Mouse (Mus musculus) layer of hippocampus, adult 8-10 months (tissue): ENCODE data around the gene Alg5. TPM values are rescaled to one million over a fixed set of nuclear protein-coding genes. Genes with fewer than 3 reads are reported as not detected.
A peak's percentile ranks its signal among the peaks of the same experiment; 100 is the strongest.
"Not testable (repeated sequence)": the region's sequence is repeated elsewhere in the genome, so short reads cannot be mapped to it uniquely, and the experiment has no call there.

Source experiments
- DNase-seq, 2 experiments: peaks; one replicate each; pipeline ENCODE4 v3.0.0; 2022; ENCODE audit warnings: low spot score in 2 of 2
- total RNA-seq, 4 experiments: library from RNA; stranded (reverse); gene quantifications; 2 replicates each; pipeline ENCODE4 v1.2.4; 2022

Gene Alg5
- total RNA-seq, 4 experiments from 2014 or later, result 19.4 to 24.4 (median 21.6) TPM

GRCm38 (mm10) chr3:54736101-54736927, 975 bp downstream of the Alg5 start:
- DNase-seq, result no peak

GRCm38 (mm10) chr3:54737317-54737716, 2.0 kb downstream of the Alg5 start:
- no peak for DNase-seq

DNA sequence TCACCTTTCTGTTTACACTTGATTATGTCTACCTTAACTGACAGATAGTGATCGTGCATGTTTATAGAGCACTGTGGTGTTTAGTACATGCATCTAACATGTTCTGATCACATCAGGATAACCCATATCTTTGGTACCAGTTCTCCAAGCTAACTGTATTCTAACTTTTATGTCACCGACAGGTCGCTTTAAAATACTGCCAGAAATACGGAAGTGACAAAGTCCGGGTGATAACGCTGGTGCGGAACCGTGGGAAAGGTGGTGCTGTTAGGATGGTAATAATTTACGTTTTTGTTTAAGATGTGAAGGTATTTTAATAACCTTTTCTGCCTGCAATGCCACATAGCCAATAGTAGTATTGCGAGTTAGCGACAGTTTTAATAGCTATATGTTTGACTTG, 6.6 kb downstream of the Alg5 start:
- no peak for DNase-seq

GRCm38 (mm10) chr3:54745799-54746198, 10.5 kb downstream of the Alg5 start:
- no peak for DNase-seq

DNA sequence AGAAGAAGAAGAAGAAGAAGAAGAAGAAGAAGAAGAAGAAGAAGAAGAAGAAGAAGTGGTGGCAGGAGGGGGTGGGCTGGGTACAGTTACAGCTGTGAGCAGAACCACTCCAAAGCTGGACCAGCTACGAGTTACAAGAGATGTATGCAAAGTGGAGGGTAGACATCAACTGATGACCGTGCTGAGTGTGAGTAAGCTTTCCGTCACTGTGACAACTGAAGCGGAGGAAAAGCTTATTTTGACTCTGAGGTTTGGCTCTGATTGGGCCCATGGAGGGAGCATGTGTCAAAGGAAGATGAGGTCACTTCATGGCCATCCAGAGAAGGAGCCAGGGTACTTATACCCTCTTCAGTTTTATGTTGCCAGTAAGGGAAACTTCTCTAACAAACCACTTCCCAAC, 18.1 kb downstream of the Alg5 start:
- no peak for DNase-seq

DNA sequence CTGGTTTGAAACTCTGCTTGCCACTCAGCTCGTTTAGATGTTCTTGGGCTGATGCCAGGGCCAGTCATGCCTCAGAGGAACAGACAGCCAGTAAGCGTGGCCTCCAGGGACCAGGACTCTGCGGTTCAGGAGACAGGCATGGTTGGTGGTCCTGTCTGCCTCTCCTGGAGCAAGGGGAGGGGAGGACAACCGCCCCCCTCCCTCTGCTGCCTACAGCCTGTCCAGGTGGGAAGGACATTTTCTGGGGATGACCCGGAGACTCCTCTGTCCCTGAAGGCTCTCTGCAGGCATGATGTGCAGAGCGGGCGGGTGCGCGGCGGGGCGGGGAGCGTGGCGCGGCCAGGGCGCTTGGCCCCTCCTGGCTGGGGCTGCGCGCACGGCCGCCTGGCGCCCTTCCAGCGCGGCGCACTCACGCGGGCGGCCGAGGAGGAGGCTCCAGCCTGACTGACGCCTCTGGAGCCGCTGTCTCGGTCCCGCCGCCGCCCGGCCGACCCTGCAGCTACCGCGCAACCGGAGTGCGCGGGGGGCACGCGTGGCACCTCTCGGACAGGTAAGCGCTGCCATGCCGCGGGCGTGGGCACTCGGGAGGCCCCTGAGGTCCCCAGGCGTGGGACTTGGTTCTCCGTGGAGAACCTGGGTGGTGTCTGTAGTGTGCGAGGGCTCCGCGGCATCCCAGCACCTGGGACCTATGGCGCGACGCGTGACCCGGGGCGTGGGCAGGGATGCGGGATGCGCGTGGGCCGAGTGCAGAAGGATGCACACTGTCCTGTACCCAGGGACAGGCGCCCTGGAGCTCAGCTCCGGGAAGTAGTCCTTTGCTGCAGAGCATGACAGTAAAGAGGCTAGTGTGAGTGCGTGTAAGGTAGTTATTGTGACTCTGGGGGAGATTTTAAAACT, 20.1 kb downstream of the Alg5 start, which contains the start of gene Smad9:
TSS of gene Smad9 (plus strand) at position 438 of the 897 bp plus-strand sequence.
- DNase-seq, result peak; percentile 35 to 60

GRCm38 (mm10) chr3:54756058-54756457, 20.7 kb downstream of the Alg5 start:
- DNase-seq, result peak; percentile 19 to 27

- DNase-seq, result no peak
Measured at GRCm38 (mm10) chr3:54757446-54757845, 22.1 kb downstream of the Alg5 start.

DNA sequence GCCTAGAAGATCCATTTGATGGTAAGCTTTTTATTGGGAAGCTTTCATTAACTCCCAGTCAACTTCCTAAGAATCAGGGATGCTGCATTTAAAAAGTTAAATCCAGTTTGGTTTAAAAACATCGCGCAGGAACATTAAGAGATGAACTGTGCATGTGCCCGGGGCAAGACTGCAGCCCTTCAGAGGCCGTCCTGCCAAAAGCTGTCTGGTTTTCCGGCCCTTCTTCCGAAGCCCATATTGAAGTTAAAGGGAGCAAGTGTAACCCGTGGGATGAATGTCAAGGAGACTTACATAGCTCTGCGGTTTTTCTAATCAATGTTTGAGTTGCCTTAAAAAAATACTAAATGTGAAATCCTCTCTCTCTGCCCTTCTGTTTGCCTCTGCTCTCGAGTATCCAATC, 23.9 kb downstream of the Alg5 start:
- DNase-seq, result no peak

DNA sequence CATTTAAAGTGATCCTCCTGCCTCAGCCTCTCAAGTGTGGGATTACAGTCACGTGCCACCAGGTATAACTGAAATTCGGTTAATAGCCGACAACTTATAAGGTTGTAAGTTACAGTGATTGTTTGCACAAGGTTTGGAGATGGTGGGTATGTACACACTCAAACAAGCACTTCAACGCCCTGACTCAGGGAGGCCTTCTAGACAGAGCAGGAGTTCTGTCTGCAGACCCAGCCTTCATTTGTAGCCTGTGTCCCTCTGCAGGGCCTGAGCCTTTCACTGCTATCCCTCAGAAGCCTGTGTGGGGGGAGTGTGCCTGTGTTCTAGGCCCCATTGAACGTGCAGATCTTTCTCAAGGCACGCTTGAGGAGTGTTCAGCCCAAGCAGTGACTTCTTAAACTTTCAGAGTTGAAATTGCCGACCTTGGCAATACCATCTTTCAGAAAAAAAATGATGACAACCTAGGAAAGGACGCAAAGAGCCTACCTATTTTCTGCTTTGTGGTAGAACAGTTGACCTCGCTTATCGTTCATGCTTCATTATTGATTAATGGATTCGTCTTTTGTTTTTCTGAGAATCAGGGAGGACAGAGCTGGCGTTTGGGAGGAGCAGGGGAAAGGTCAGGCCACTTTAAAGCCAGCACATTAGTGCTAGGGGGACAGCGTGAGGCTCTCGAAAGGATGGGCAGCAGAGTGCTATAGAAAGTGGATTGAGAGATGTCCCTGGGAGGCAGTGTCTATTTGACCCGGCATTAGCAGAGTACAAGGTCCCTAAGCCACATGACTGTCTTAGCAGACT, 25.2 kb downstream of the Alg5 start:
- DNase-seq, result no peak

GRCm38 (mm10) chr3:54761258-54761657, 25.9 kb downstream of the Alg5 start:
- no peak for DNase-seq

DNA sequence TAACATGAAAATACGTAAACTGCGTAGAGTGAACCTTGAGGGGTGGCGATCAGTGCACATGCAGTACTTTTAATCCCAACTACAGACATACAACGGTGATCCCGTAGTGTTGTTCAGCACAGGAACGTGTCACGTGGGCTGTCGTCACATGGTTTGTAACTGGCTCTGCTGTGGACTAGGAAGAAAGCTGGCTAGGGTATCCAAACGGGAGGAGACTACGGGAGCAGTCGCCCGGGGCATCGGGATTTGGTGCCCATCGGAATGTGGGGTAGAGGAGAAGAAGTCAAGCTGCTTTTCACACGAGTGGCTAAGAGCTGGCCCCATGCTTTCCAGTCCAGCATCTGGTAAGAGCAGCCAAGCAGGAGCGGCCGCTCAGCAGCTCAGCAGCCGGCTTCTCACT, 29.1 kb downstream of the Alg5 start:
- peak; percentile 42 to 70 for DNase-seq

DNA sequence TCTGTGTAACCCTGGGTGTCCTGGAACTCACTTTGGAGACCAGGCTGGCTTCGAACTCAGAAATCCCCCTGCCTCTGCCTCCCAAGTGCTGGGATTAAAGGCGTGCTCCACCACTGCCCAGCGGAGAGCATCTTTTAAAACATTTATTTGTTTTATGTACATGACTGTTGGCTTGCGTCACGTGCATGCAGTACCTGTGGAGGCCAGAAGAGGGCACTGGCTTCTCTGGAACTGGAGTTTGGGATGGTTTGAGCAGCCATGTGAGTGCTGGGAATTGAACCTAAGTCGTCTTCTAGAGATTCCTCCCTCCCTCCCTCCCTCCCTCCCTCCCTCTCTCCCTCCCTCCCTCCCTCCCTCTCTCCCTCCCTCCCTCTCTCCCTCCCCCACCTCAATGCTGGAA, 30.2 kb downstream of the Alg5 start:
- DNase-seq, result not testable (repeated sequence)

DNA sequence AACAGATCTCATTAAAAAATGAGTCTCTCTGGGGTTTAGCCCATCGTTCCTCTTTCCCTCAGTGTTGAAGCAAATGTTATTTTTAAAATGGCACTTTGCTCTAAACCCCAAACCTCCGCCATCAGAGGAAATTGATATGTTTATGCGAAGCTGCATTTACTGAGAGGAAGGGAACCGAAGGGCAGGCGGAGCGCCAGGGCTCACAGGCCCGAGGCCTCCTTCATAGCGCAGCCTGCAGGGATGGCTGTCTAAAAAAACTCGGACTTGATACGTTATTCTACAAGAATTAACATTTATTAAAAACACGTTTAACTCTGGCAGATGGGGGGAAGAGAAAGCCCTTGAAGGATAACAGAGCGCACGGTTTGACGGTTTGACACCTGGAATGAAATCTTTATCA, 30.7 kb downstream of the Alg5 start:
- DNase-seq, result no peak

DNA sequence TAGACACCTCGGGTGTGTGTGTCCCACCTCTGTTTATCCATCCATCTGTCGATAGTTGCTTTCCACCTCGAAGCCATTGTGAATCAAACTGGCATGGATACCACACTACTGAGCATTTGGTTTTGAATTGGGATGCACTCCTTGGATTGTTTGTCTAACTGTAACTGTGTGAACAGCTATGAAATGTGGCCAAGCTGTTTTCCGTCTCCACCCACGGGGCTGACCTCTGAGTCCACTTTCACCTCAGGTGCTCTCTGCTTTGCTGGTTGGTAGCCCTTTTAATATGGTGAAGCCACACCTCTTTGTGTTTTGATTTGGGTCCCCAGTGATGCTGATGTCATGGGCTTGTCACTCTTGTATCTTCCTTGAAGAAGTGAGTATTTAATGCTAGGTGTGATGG, 31.5 kb downstream of the Alg5 start:
- no peak for DNase-seq

GRCm38 (mm10) chr3:54768592-54768991, 33.3 kb downstream of the Alg5 start:
- no peak for DNase-seq

DNA sequence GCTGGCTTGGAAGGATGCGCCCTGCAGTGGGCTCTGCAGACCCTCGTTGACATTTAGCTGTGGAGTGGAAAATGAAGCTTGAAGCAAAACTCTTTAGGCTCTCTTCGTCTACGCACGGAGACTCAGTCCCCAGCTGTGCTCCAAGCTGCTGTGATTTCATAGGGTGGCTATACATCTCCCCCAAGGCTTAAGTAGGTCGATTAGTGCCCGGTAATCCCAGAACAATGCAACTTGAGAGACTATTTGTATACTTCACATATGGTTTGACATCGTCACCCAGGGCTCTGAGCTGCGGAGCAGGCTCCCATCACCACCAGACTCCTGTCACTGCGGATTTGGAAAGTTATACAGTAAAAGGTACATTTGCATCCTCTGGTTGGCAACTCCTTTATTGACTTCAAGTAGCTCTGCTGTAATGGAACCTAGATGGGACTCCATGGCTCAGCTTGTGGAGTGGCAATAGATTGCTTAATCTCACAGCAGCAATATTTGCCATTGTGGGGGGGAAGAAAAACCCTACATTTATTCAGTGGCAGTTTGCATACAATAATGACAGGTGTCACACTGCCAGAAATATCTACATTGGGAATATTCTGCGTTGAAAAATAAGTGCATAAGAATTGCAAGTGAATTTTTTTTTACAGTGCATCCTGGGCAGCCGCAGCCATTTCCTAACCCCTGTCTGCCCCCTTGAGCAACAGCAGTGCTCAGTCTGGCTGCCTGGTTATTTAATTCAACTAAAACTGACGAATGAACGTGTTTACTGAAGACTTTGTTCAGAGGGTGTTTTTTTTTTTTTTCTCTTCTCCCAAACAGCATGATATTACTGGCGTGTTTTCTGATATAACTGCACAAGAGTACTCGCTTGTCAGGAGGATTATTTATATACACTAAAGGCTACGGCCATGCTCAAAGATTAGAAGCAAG, 34.3 kb downstream of the Alg5 start:
- DNase-seq, result no peak

- no peak for DNase-seq
Measured at GRCm38 (mm10) chr3:54773613-54774012, 38.3 kb downstream of the Alg5 start.

GRCm38 (mm10) chr3:54775989-54776631, 40.8 kb downstream of the Alg5 start:
- no peak for DNase-seq

DNA sequence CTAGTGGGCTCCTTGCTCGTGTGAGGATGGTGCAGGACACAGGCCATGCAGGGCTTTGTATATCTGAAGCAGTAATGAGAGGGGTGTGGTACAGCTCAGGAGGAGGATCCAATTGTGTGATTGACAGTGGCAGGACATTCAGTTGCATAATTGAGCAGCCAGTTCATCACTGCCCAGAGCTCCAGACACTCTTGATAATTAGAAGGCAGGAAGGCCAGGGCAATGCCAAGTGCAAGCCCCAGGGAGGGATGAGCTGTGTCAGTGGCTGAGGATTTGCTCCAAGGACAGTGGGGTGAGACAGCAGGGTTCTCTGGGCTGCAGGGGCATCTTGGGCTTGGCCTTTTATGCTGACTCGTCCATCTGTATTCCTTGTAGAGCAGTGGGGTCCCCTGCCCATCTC, 55.3 kb downstream of the Alg5 start:
- no peak for DNase-seq
